Mouse (Mus musculus) kidney, postnatal 10 days (tissue): ENCODE measurements at regions not wholly inside any gene's neighbourhood (a gene's known extent, or its start where the extent isn't known, plus 50 kb on each side); places are given as distances from the start of the nearest gene placed in this dataset.

Experiments used
- DNase-seq: peaks from one replicate; pipeline ENCODE4 v3.0.0; 2021; ENCODE audit warnings: mixed read lengths

- no peak for DNase-seq
These were observed 287.5 kb upstream of the Plxna2 start for GRCm38 (mm10) chr1:194330471-194330870.

GRCm38 (mm10) chr1:194320320-194321036, 297.5 kb upstream of the Plxna2 start:
- DNase-seq, result no peak

- no peak for DNase-seq
These were observed 299.7 kb upstream of the Plxna2 start for GRCm38 (mm10) chr1:194318351-194318750.

GRCm38 (mm10) chr1:194315593-194315992, 302.4 kb upstream of the Plxna2 start:
- DNase-seq, result no peak

GRCm38 (mm10) chr1:194310373-194310772, 307.6 kb upstream of the Plxna2 start:
- DNase-seq, result no peak

- DNase-seq, result no peak
These were observed 309.4 kb upstream of the Plxna2 start for GRCm38 (mm10) chr1:194308648-194309047.

GRCm38 (mm10) chr1:194303951-194304350, 314.1 kb upstream of the Plxna2 start:
- no peak for DNase-seq

- no peak for DNase-seq
These were observed 315.2 kb upstream of the Plxna2 start for GRCm38 (mm10) chr1:194302775-194303174.

GRCm38 (mm10) chr1:194281941-194282340, 336.1 kb upstream of the Plxna2 start:
- DNase-seq, result no peak

GRCm38 (mm10) chr1:194268028-194268427, 350.0 kb upstream of the Plxna2 start:
- DNase-seq, result no peak

GRCm38 (mm10) chr1:194262374-194262773, 355.6 kb upstream of the Plxna2 start:
- no peak for DNase-seq

GRCm38 (mm10) chr1:194259957-194260356, 358.1 kb upstream of the Plxna2 start:
- DNase-seq, result no peak

- DNase-seq, result no peak
These were observed 373.1 kb upstream of the Plxna2 start for GRCm38 (mm10) chr1:194244776-194245366.

- no peak for DNase-seq
These were observed 376.9 kb upstream of the Plxna2 start for GRCm38 (mm10) chr1:194241111-194241510.

- no peak for DNase-seq
These were observed 386.8 kb upstream of the Plxna2 start for GRCm38 (mm10) chr1:194231206-194231605.

GRCm38 (mm10) chr1:194226550-194227160, 391.4 kb upstream of the Plxna2 start:
- DNase-seq, result no peak

GRCm38 (mm10) chr1:194225786-194226185, 392.2 kb upstream of the Plxna2 start:
- DNase-seq, result no peak

- no peak for DNase-seq
These were observed 394.0 kb upstream of the Plxna2 start for GRCm38 (mm10) chr1:194224046-194224445.

- no peak for DNase-seq
These were observed 394.4 kb upstream of the Plxna2 start for GRCm38 (mm10) chr1:194223610-194224009.

GRCm38 (mm10) chr1:194223015-194223414, 395.0 kb upstream of the Plxna2 start:
- DNase-seq, result peak; percentile 89

- no peak for DNase-seq
These were observed 409.7 kb upstream of the Plxna2 start for GRCm38 (mm10) chr1:194208034-194209000.

- DNase-seq, result peak; percentile 47
These were observed 420.5 kb upstream of the Plxna2 start for GRCm38 (mm10) chr1:194197516-194197915.

GRCm38 (mm10) chr1:194182293-194182692, 435.7 kb upstream of the Plxna2 start:
- DNase-seq, result no peak
